Mouse (Mus musculus) MEL (cell line): Measurements from ENCODE around the gene Rab42. TPM values are rescaled to one million over a fixed set of nuclear protein-coding genes. Genes with fewer than 3 reads are reported as not detected.
A peak's percentile ranks its signal among the peaks of the same experiment; 100 is the strongest.

Experiments used
- DNase-seq: peaks from one replicate; pipeline ENCODE4 v3.0.0; 2011; ENCODE audit warnings: low read depth, low spot score
- H3K27ac ChIP-seq: 2 replicates; pipeline ENCODE4 v1.5.1; 2012; ENCODE audit warnings: low read depth, mild to moderate bottlenecking, control low read depth, low read length, moderate library complexity; ENCODE audit not compliant: control insufficient read depth
- H3K27me3 ChIP-seq, 2 experiments: fragments of 150-350 bp in 1 of 2; sonication (generic) in 1 of 2; 2 replicates each; pipeline ENCODE4 v1.6.1; 2012; ENCODE audit warnings: low read length in 2 of 2, mild to moderate bottlenecking in 2 of 2, improper control_type of control experiment in 1 of 2, moderate library complexity in 1 of 2; ENCODE audit not compliant: insufficient read depth in 2 of 2, control insufficient read depth in 1 of 2
- H3K36me3 ChIP-seq, 2 experiments: 2 replicates each; pipeline ENCODE4 v1.6.1; 2012 to 2014; ENCODE audit warnings: low read length in 2 of 2, improper control_type of control experiment in 1 of 2, inconsistent platforms in 1 of 2, mild to moderate bottlenecking in 1 of 2; ENCODE audit not compliant: insufficient read depth in 2 of 2, control insufficient read depth in 1 of 2
- H3K4me1 ChIP-seq, 2 experiments: fragments of 150-350 bp in 1 of 2; sonication (generic) in 1 of 2; 2 replicates each; pipeline ENCODE4 v1.6.1; 2012; ENCODE audit warnings: low read length in 2 of 2, improper control_type of control experiment in 1 of 2, mild to moderate bottlenecking in 1 of 2; ENCODE audit not compliant: insufficient read depth in 2 of 2, control insufficient read depth in 1 of 2
- H3K4me3 ChIP-seq, 2 experiments: fragments of 150-350 bp in 1 of 2; sonication (generic) in 1 of 2; 2 replicates each; pipeline ENCODE4 v1.5.1; 2012; ENCODE audit warnings: low read depth in 2 of 2, low read length in 2 of 2, mild to moderate bottlenecking in 2 of 2, moderate library complexity in 2 of 2, control low read depth in 1 of 2, improper control_type of control experiment in 1 of 2; ENCODE audit not compliant: control insufficient read depth in 1 of 2, insufficient read depth in 1 of 2
- H3K79me2 ChIP-seq: 2 replicates; pipeline ENCODE4 v1.6.1; 2012; ENCODE audit warnings: mild to moderate bottlenecking, low read length, moderate library complexity; ENCODE audit not compliant: control insufficient read depth, poor library complexity, insufficient read depth
- H3K9ac ChIP-seq: 2 replicates; pipeline ENCODE4 v1.6.1; 2012; ENCODE audit warnings: low read depth, mild to moderate bottlenecking, control low read depth, low read length, moderate library complexity; ENCODE audit not compliant: control insufficient read depth, poor library complexity, severe bottlenecking
- H3K9me3 ChIP-seq: fragments of 150-350 bp; sonication (generic); replicated peaks from 2 replicates; pipeline ENCODE4 v1.6.1; 2012; ENCODE audit warnings: mild to moderate bottlenecking, low read length, improper control_type of control experiment, moderate library complexity; ENCODE audit not compliant: insufficient read depth
- BHLHE40 ChIP-seq: IDR thresholded peaks from 2 replicates; pipeline ENCODE4 v1.6.1; 2012; ENCODE audit warnings: low read depth, mild to moderate bottlenecking, inconsistent platforms, low read length, improper control_type of control experiment, borderline replicate concordance
- CHD1 ChIP-seq: IDR thresholded peaks from 2 replicates; pipeline ENCODE4 v1.6.1; 2012; ENCODE audit warnings: low read depth, mild to moderate bottlenecking, inconsistent platforms, low read length, improper control_type of control experiment
- CHD2 ChIP-seq: IDR thresholded peaks from 2 replicates; pipeline ENCODE4 v1.6.1; 2011; ENCODE audit warnings: low read length, improper control_type of control experiment
- CTCF ChIP-seq, 3 experiments: IDR thresholded peaks in 2 of 3; conservative IDR thresholded peaks in 1 of 3; 2 replicates each; pipeline ENCODE4 v1.5.1; 2011 to 2012; ENCODE audit warnings: low read length in 3 of 3, low read depth in 2 of 3, mild to moderate bottlenecking in 2 of 3, improper control_type of control experiment in 1 of 3, inconsistent platforms in 1 of 3, mixed read lengths in 1 of 3, moderate library complexity in 1 of 3; ENCODE audit not compliant: control insufficient read depth in 1 of 3, insufficient read depth in 1 of 3, poor library complexity in 1 of 3, severe bottlenecking in 1 of 3
- E2F4 ChIP-seq: IDR thresholded peaks from 2 replicates; pipeline ENCODE4 v1.6.1; 2011; ENCODE audit warnings: low read depth, low read length, improper control_type of control experiment, borderline replicate concordance
- ELF1 ChIP-seq: IDR thresholded peaks from 2 replicates; pipeline ENCODE4 v1.6.1; 2014; ENCODE audit warnings: low read depth, mild to moderate bottlenecking, inconsistent platforms, low read length, improper control_type of control experiment, moderate library complexity
- EP300 ChIP-seq, 2 experiments: IDR thresholded peaks; 2 replicates each; pipeline ENCODE4 v1.6.1; 2011; ENCODE audit warnings: improper control_type of control experiment in 2 of 2, low read length in 2 of 2, low read depth in 1 of 2, mild to moderate bottlenecking in 1 of 2
- ETS1 ChIP-seq: IDR thresholded peaks from 2 replicates; pipeline ENCODE4 v1.6.1; 2012; ENCODE audit warnings: low read depth, mild to moderate bottlenecking, inconsistent platforms, low read length, improper control_type of control experiment, moderate library complexity
- GABPA ChIP-seq: IDR thresholded peaks from 2 replicates; pipeline ENCODE4 v1.6.1; 2012; ENCODE audit warnings: low read depth, mild to moderate bottlenecking, inconsistent platforms, low read length, improper control_type of control experiment, moderate library complexity
- GATA1 ChIP-seq: IDR thresholded peaks from 2 replicates; pipeline ENCODE4 v1.6.1; 2011; ENCODE audit warnings: low read depth, low read length, improper control_type of control experiment
- HCFC1 ChIP-seq: IDR thresholded peaks from 2 replicates; pipeline ENCODE4 v1.6.1; 2012; ENCODE audit warnings: low read depth, mild to moderate bottlenecking, inconsistent platforms, low read length, improper control_type of control experiment, moderate library complexity
- KAT2A ChIP-seq: conservative IDR thresholded peaks from 2 replicates; pipeline ENCODE4 v1.6.1; 2012; ENCODE audit warnings: low read depth, low read length, improper control_type of control experiment, inconsistent platforms
- MAFK ChIP-seq: IDR thresholded peaks from 2 replicates; pipeline ENCODE4 v1.6.1; 2011; ENCODE audit warnings: low read depth, mild to moderate bottlenecking, low read length, improper control_type of control experiment, borderline replicate concordance
- MAX ChIP-seq: IDR thresholded peaks from 2 replicates; pipeline ENCODE4 v1.6.1; 2011; ENCODE audit warnings: low read length, improper control_type of control experiment
- MAZ ChIP-seq: IDR thresholded peaks from 2 replicates; pipeline ENCODE4 v1.6.1; 2012; ENCODE audit warnings: low read depth, mild to moderate bottlenecking, inconsistent platforms, low read length, improper control_type of control experiment
- MEF2A ChIP-seq: IDR thresholded peaks from 2 replicates; pipeline ENCODE4 v1.6.1; 2014; ENCODE audit warnings: low read depth, mild to moderate bottlenecking, inconsistent platforms, low read length, improper control_type of control experiment; ENCODE audit not compliant: poor library complexity, insufficient replicate concordance, severe bottlenecking; ENCODE audit errors: extremely low read depth
- MYB ChIP-seq: IDR thresholded peaks from 2 replicates; pipeline ENCODE4 v1.6.1; 2011; ENCODE audit warnings: mild to moderate bottlenecking, low read depth, low read length, improper control_type of control experiment
- POLR2AphosphoS2 ChIP-seq: IDR thresholded peaks from 2 replicates; pipeline ENCODE4 v1.6.1; 2011; ENCODE audit warnings: low read length, improper control_type of control experiment
- POLR2AphosphoS5 ChIP-seq: IDR thresholded peaks from 2 replicates; pipeline ENCODE4 v1.6.1; 2012; ENCODE audit warnings: low read depth, borderline replicate concordance, mild to moderate bottlenecking, inconsistent platforms, low read length, moderate library complexity, mixed read lengths
- RCOR1 ChIP-seq: IDR thresholded peaks from 2 replicates; pipeline ENCODE4 v1.6.1; 2012; ENCODE audit warnings: low read depth, mild to moderate bottlenecking, inconsistent platforms, low read length, improper control_type of control experiment
- SIN3A ChIP-seq: IDR thresholded peaks from 2 replicates; pipeline ENCODE4 v1.6.1; 2012; ENCODE audit warnings: low read length, improper control_type of control experiment, inconsistent platforms
- SMC3 ChIP-seq: IDR thresholded peaks from 2 replicates; pipeline ENCODE4 v1.6.1; 2011; ENCODE audit warnings: low read depth, low read length, improper control_type of control experiment
- TAL1 ChIP-seq: IDR thresholded peaks from 2 replicates; pipeline ENCODE4 v1.6.1; 2012; ENCODE audit warnings: mild to moderate bottlenecking, inconsistent platforms, low read length, moderate library complexity, mixed read lengths
- TBP ChIP-seq: IDR thresholded peaks from 2 replicates; pipeline ENCODE4 v1.8.0; 2011; ENCODE audit warnings: low read depth, low read length, improper control_type of control experiment
- ZC3H11A ChIP-seq: IDR thresholded peaks from 2 replicates; pipeline ENCODE4 v1.6.1; 2012; ENCODE audit warnings: low read depth, mild to moderate bottlenecking, inconsistent platforms, low read length, improper control_type of control experiment
- ZKSCAN1 ChIP-seq: IDR thresholded peaks from 2 replicates; pipeline ENCODE4 v1.6.1; 2012; ENCODE audit warnings: low read depth, mild to moderate bottlenecking, inconsistent platforms, low read length, improper control_type of control experiment, moderate library complexity
- ZMIZ1 ChIP-seq: IDR thresholded peaks from 2 replicates; pipeline ENCODE4 v1.6.1; 2012; ENCODE audit warnings: low read depth, mild to moderate bottlenecking, inconsistent platforms, low read length, improper control_type of control experiment, moderate library complexity
- ZNF384 ChIP-seq: IDR thresholded peaks from 2 replicates; pipeline ENCODE4 v1.6.1; 2012; ENCODE audit warnings: low read depth, mild to moderate bottlenecking, inconsistent platforms, low read length, improper control_type of control experiment
- polyA plus RNA-seq, 2 experiments: library from polyadenylated mRNA; stranded (reverse) in 1 of 2; unstranded in 1 of 2; fragments of >175 nt in 1 of 2; fragments of >200 nt in 1 of 2; gene quantifications; 2 replicates each; pipeline versions ENCODE4 v1.2.1 to v1.2.4; 2012; ENCODE audit warnings: low replicate concordance in 2 of 2, low read depth in 1 of 2; ENCODE audit not compliant: insufficient read length in 2 of 2, insufficient read depth in 1 of 2, missing spikeins in 1 of 2
- total RNA-seq: library from RNA; depleted of rRNA; stranded (reverse); fragments of 300-350 nt; gene quantifications from 2 replicates; pipeline ENCODE4 v1.2.3, GENCODE M21; 2012

The Rab42 gene
- total and polyA plus RNA-seq, 3 experiments: 0.40 to 0.85 TPM; not detected in 1

- TF ChIP-seq ZMIZ1 (peak; percentile 98), ZKSCAN1 (no peak), TAL1 (0 out of 2 replicates have a peak, but pooled peaks have one; percentile 10), BHLHE40 (no peak), CTCF (IDR thresholded peaks at IDR 0.05 in 2 of 3, conservative IDR thresholded peaks at IDR 0.05 in 1 of 3; ENCODE audit: control insufficient read depth in 1 of 3, insufficient read depth in 1 of 3, low read depth in 2 of 3, low read length in 3 of 3, poor library complexity in 1 of 3, severe bottlenecking in 1 of 3) (no peak), ZC3H11A (no peak), SMC3 (no peak), ELF1 (peak; percentile 70), EP300 (IDR thresholded peaks at IDR 0.05; ENCODE audit: low read depth in 1 of 2, low read length in 2 of 2) (no peak), RCOR1 (no peak), MYB (no peak), CHD1 (no peak), ETS1 (no peak; the same call in 1 of the 2 replicates), MAFK (no peak), MAX (peak; percentile 67), MEF2A (no peak), E2F4 (no peak), GATA1 (0 out of 2 replicates have a peak, but pooled peaks have one; percentile 11)
Measured at GRCm38 (mm10) chr4:132308437-132309139, 5.4 kb upstream of the Rab42 start (continued).

- peaks cover 12 to 21% of the 10 kb centered on the region in 2 experiments for H3K36me3 ChIP-seq
- H3K79me2 ChIP-seq: peaks cover 18% of the 10 kb centered on the region
- H3K4me1 ChIP-seq: peaks cover 0 to 20% of the 10 kb centered on the region in 2 experiments; a peak in 2 of 4 replicates
- DNase-seq: peak; percentile 38
- H3K9me3 ChIP-seq: no peaks in the 10 kb centered on the region
- H3K27me3 ChIP-seq: no peaks in the 10 kb centered on the region
- peak; percentile 47; the same call in 1 of the 2 replicates for TF ChIP-seq ZNF384
- TF ChIP-seq MAZ: no peak
- TF ChIP-seq MAX: no peak
- TF ChIP-seq POLR2AphosphoS5: no peak
- no peak for TF ChIP-seq MAFK
- no peak for TF ChIP-seq ETS1
- TF ChIP-seq TBP: 0 out of 2 replicates have a peak, but pooled peaks have one; percentile 3
- no peak for TF ChIP-seq KAT2A
- no peak for TF ChIP-seq POLR2AphosphoS2
- no peak for TF ChIP-seq TAL1
- no peak for TF ChIP-seq SMC3
- TF ChIP-seq HCFC1: no peak
- no peak for TF ChIP-seq CHD1
- no peak for TF ChIP-seq SIN3A
- TF ChIP-seq GABPA: no peak
- no peak for TF ChIP-seq E2F4
- no peak for TF ChIP-seq CHD2
- TF ChIP-seq EP300 (IDR thresholded peaks at IDR 0.05; ENCODE audit: low read depth in 1 of 2, low read length in 2 of 2): no peak
- H3K9ac ChIP-seq: no peak overlapping the region
- no peak overlapping the region for H3K27ac ChIP-seq
- H3K4me3 ChIP-seq: no peak overlapping the region
Measured at GRCm38 (mm10) chr4:132306004-132306403, 2.8 kb upstream of the Rab42 start.
